Mouse (Mus musculus) CH12.LX (cell line): Measurements from ENCODE around the gene Tlr11.

Experiments
- CTCF ChIP-seq, 2 experiments: IDR thresholded peaks in 1 of 2; conservative IDR thresholded peaks in 1 of 2; 2 replicates each; pipeline ENCODE4 v1.5.1; 2011 to 2012; ENCODE audit warnings: low read depth in 2 of 2, low read length in 2 of 2, improper control_type of control experiment in 1 of 2, inconsistent platforms in 1 of 2, mild to moderate bottlenecking in 1 of 2, moderate library complexity in 1 of 2
- ELF1 ChIP-seq: IDR thresholded peaks from 2 replicates; pipeline ENCODE4 v1.6.1; 2014; ENCODE audit warnings: low read depth, mild to moderate bottlenecking, inconsistent platforms, low read length, improper control_type of control experiment
- ETS1 ChIP-seq: conservative IDR thresholded peaks from 2 replicates; pipeline ENCODE4 v1.6.1; 2012; ENCODE audit warnings: low read depth, mild to moderate bottlenecking, inconsistent platforms, low read length, improper control_type of control experiment, moderate library complexity
- HCFC1 ChIP-seq: IDR thresholded peaks from 2 replicates; pipeline ENCODE4 v1.6.1; 2012; ENCODE audit warnings: low read depth, mild to moderate bottlenecking, inconsistent platforms, low read length, improper control_type of control experiment
- MAX ChIP-seq: IDR thresholded peaks from 2 replicates; pipeline ENCODE4 v1.6.1; 2011; ENCODE audit warnings: low read length, improper control_type of control experiment
- MXI1 ChIP-seq: IDR thresholded peaks from 2 replicates; pipeline ENCODE4 v1.6.1; 2011; ENCODE audit warnings: mild to moderate bottlenecking, low read depth, low read length, improper control_type of control experiment
- MYC ChIP-seq: IDR thresholded peaks from 2 replicates; pipeline ENCODE4 v1.6.1; 2011; ENCODE audit warnings: low read depth, mild to moderate bottlenecking, improper control_type of control experiment, low read length
- NRF1 ChIP-seq: IDR thresholded peaks from 2 replicates; pipeline ENCODE4 v1.6.1; 2014; ENCODE audit warnings: low read depth, mild to moderate bottlenecking, inconsistent platforms, low read length, improper control_type of control experiment, moderate library complexity
- POLR2A ChIP-seq: IDR thresholded peaks from 2 replicates; pipeline ENCODE4 v1.6.1; 2011; ENCODE audit warnings: low read depth, mild to moderate bottlenecking, improper control_type of control experiment, low read length
- UBTF ChIP-seq: IDR thresholded peaks from 2 replicates; pipeline ENCODE4 v1.6.1; 2012; ENCODE audit warnings: low read depth, mild to moderate bottlenecking, inconsistent platforms, low read length, improper control_type of control experiment, moderate library complexity
- ZNF384 ChIP-seq: IDR thresholded peaks from 2 replicates; pipeline ENCODE4 v1.6.1; 2012; ENCODE audit warnings: low read depth, low read length, improper control_type of control experiment, inconsistent platforms

- no peak for TF ChIP-seq CTCF (conservative IDR thresholded peaks at IDR 0.05 in 1 of 2, IDR thresholded peaks at IDR 0.05 in 1 of 2; ENCODE audit: low read depth in 2 of 2, low read length in 2 of 2)
- TF ChIP-seq MAX, result no peak
- no peak for TF ChIP-seq ETS1
- TF ChIP-seq UBTF, result no peak
- TF ChIP-seq NRF1, result no peak
- TF ChIP-seq POLR2A, result no peak
- TF ChIP-seq HCFC1, result no peak
- TF ChIP-seq MXI1, result no peak
- no peak for TF ChIP-seq ELF1
- no peak for TF ChIP-seq ZNF384
- TF ChIP-seq MYC, result no peak
These were observed 31.1 kb upstream of the Tlr11 start, which contains the start of gene Olfr734 for GRCm38 (mm10) chr14:50326661-50327060.
